Mouse (Mus musculus): ENCODE measurements around the gene Col8a2. TPM values are rescaled to one million over a fixed set of nuclear protein-coding genes. Genes with fewer than 3 reads are reported as not detected.

Col8a2 gene
- total and polyA plus RNA-seq, 3 experiments, result not detected

- H3K79me2 ChIP-seq (replicated peaks; ENCODE audit: control insufficient read depth, extremely low read depth, insufficient read depth, poor library complexity, severe bottlenecking), result 0 out of 2 replicates have a peak, but pooled peaks cover 6% of the 10 kb centered on the region
- H3K36me3 ChIP-seq (replicated peaks in 1 of 2; ENCODE audit: control insufficient read depth in 1 of 2, insufficient read depth in 1 of 2, low read length in 1 of 2), result peaks cover 12 to 84% of the 10 kb centered on the region in 2 experiments
- no peak for DNase-seq (ENCODE audit: extremely low read depth)
- no peaks in the 10 kb centered on the region for H3K9me3 ChIP-seq (replicated peaks; ENCODE audit: low read length)
- in situ Hi-C loops (cut with MboI; ENCODE audit: low pct_ligation_motif_present, low pct_unique_long_range_greater_than_20kb, low sequenced_read_pairs) (no loop called here), dilution Hi-C loops (cut with MboI; ENCODE audit: extremely low pct_ligation_motif_present, extremely low pct_unique_long_range_greater_than_20kb, low sequenced_read_pairs) (no loop called here)
- no peaks in the 10 kb centered on the region for H3K27me3 ChIP-seq (replicated peaks)
- H3K4me1 ChIP-seq (ENCODE audit: control insufficient read depth in 1 of 2, insufficient read depth in 2 of 2), result peaks cover 0 to 29% of the 10 kb centered on the region in 2 experiments; a peak in 2 of 4 replicates
- H3K4me2 ChIP-seq (ENCODE audit: insufficient read depth, low read depth, poor library complexity, severe bottlenecking), result no peak overlapping the region
- no peak overlapping the region for H3K9ac ChIP-seq (ENCODE audit: insufficient read depth, low read depth)
- no peak overlapping the region for H3K27ac ChIP-seq (ENCODE audit: insufficient read depth, low read depth)
- H3K4me3 ChIP-seq (replicated peaks in 1 of 3; ENCODE audit: low read depth in 2 of 3, low read length in 2 of 3, poor library complexity in 1 of 3), result no peak overlapping the region
- TF ChIP-seq TBP (conservative IDR thresholded peaks at IDR 0.05; ENCODE audit: low read depth, low read length), result no peak
- no peak for TF ChIP-seq ETS1 (conservative IDR thresholded peaks at IDR 0.05; ENCODE audit: low read depth, low read length)
- TF ChIP-seq RAD21 (IDR thresholded peaks at IDR 0.05; ENCODE audit: low read depth, low read length), result no peak
- TF ChIP-seq CHD1 (IDR thresholded peaks at IDR 0.05; ENCODE audit: low read depth, low read length), result no peak
- TF ChIP-seq ELF1 (IDR thresholded peaks at IDR 0.05; ENCODE audit: low read depth, low read length), result no peak
- TF ChIP-seq POLR2AphosphoS2 (IDR thresholded peaks at IDR 0.05; ENCODE audit: low read depth, low read length), result no peak
- no peak for TF ChIP-seq E2F4 (IDR thresholded peaks at IDR 0.05; ENCODE audit: insufficient replicate concordance, low read depth, low read length)
- TF ChIP-seq JUN (IDR thresholded peaks at IDR 0.05; ENCODE audit: insufficient read depth, low read depth, low read length), result no peak
- TF ChIP-seq ZKSCAN1 (IDR thresholded peaks at IDR 0.05; ENCODE audit: borderline replicate concordance, low read depth, low read length), result no peak
- TF ChIP-seq USF2 (conservative IDR thresholded peaks at IDR 0.05; ENCODE audit: low read depth, low read length), result no peak
These were observed 40.2 kb upstream of the Col8a2 start for GRCm38 (mm10) chr4:126246202-126246889.

GRCm38 (mm10) chr4:126248261-126248868 lies 38.2 kb upstream of the Col8a2 start:
- peaks cover 0 to 81% of the 10 kb centered on the region in 2 experiments for H3K36me3 ChIP-seq (replicated peaks in 1 of 2; ENCODE audit: control insufficient read depth in 1 of 2, insufficient read depth in 1 of 2, low read length in 1 of 2)
- no peaks in the 10 kb centered on the region for H3K9me3 ChIP-seq (replicated peaks; ENCODE audit: low read length)
- in situ Hi-C loops (cut with MboI; ENCODE audit: low pct_ligation_motif_present, low pct_unique_long_range_greater_than_20kb, low sequenced_read_pairs) (no loop called here), dilution Hi-C loops (cut with MboI; ENCODE audit: extremely low pct_ligation_motif_present, extremely low pct_unique_long_range_greater_than_20kb, low sequenced_read_pairs) (no loop called here)
- DNase-seq (ENCODE audit: extremely low read depth), result no peak
- peaks cover 0 to 37% of the 10 kb centered on the region in 2 experiments; a peak in 2 of 4 replicates for H3K4me1 ChIP-seq (ENCODE audit: control insufficient read depth in 1 of 2, insufficient read depth in 2 of 2)
- no peak overlapping the region for H3K4me3 ChIP-seq (replicated peaks in 1 of 3; ENCODE audit: low read depth in 2 of 3, low read length in 2 of 3, poor library complexity in 1 of 3)
- no peak overlapping the region for H3K9ac ChIP-seq (ENCODE audit: insufficient read depth, low read depth)
- no peaks in the 10 kb centered on the region for H3K27me3 ChIP-seq (replicated peaks)
- H3K27ac ChIP-seq (ENCODE audit: insufficient read depth, low read depth), result no peak overlapping the region
- H3K79me2 ChIP-seq (replicated peaks; ENCODE audit: control insufficient read depth, extremely low read depth, insufficient read depth, poor library complexity, severe bottlenecking), result peaks cover 7% of the 10 kb centered on the region; the same call in 1 of the 2 replicates
- no peak for TF ChIP-seq USF1 (IDR thresholded peaks at IDR 0.05; ENCODE audit: low read depth, low read length)
- no peak for TF ChIP-seq MAX (IDR thresholded peaks at IDR 0.05; ENCODE audit: low read length)
- no peak for TF ChIP-seq ZMIZ1 (IDR thresholded peaks at IDR 0.05; ENCODE audit: low read depth, low read length)
- no peak for TF ChIP-seq TBP (conservative IDR thresholded peaks at IDR 0.05; ENCODE audit: low read depth, low read length)
- no peak for TF ChIP-seq BHLHE40 (IDR thresholded peaks at IDR 0.05; ENCODE audit: low read depth, low read length)
- TF ChIP-seq MAFK (IDR thresholded peaks at IDR 0.05; ENCODE audit: insufficient replicate concordance, low read length), result no peak
- H3K4me2 ChIP-seq (ENCODE audit: insufficient read depth, low read depth, poor library complexity, severe bottlenecking), result no peak overlapping the region

All from CH12.LX (cell line).